Mouse (Mus musculus): Measurements from ENCODE around the gene Chrne. TPM values are rescaled to one million over a fixed set of nuclear protein-coding genes. Genes with fewer than 3 reads are reported as not detected.

Chrne gene
- total RNA-seq (2017): 0.37 TPM in 1 of 2 replicates, not detected in the other

- no peak for ATAC-seq (replicated peaks; ENCODE audit: low read depth, poor library complexity, severe bottlenecking)
Measured at GRCm38 (mm10) chr11:70619101-70619500, at the start of gene Chrne. Gene Chrne, minus strand, starts transcription at chr11:70619216.

DNA sequence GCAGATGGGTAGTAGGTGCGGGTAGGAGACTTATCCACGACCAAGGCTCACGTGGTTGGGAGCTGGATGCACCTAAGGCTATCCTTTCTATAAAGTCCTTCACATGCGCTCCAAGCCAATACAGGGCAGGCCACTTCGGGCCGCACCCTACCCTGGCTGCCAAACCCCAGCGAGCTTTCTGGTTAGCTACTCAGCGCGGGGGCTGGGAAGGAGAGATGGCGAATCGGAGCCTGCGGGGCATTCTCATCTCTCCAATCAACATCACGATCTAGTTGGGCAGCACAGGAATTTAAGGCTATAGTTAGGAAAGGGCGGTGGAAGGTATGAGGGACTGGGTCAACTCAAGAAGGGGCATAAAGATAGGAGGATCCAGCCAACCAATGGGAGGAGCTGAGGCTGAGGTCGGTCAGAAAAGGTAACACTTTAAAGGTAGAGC is 49.3 kb upstream of the Chrne start:
- ATAC-seq (replicated peaks; ENCODE audit: low read depth, poor library complexity, severe bottlenecking): peak; percentile 12; the same call in 1 of the 2 replicates

DNA sequence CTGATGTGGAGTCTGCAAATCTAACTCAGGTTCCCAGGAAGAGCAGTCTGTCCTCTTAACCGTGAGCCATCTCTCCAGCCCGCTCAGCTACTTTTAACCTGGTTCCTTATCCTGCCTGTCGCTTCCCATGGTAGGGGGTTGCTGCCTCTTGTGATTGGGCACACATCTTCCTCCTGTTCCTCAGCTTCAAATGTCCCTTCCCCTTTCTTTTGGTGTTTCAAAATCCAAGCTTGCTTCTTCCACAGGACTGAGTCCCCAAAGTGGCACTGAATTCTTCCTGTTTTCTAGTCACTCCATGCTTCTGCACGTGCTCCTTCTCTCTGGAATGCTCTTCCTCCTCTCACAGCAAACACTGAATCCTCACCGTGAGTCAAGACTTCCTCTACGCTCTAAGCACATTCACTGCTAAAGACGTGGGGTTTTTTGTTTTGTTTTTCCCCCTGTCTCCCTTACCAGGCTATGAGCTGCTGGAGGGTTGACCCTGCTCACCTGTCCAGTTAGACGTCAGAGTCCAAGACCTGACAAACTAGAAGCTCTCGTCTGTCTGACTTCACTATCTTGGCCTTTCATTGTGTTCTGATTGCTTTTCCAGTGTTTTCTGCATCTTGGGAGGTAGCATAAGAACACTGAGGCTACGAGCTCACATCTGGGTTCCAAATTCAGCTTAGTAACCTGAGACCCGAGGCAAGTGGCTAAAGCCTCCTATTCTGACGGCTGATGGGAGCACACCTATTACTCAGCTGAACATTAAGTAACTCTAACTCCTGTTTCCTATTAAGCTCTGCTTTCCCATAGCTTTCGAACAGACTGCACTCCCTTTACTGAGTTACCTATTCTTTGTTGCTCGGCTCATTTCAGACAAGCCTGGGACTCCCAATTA is 48.5 kb upstream of the Chrne start:
- ATAC-seq (replicated peaks; ENCODE audit: low read depth, poor library complexity, severe bottlenecking): no peak

DNA sequence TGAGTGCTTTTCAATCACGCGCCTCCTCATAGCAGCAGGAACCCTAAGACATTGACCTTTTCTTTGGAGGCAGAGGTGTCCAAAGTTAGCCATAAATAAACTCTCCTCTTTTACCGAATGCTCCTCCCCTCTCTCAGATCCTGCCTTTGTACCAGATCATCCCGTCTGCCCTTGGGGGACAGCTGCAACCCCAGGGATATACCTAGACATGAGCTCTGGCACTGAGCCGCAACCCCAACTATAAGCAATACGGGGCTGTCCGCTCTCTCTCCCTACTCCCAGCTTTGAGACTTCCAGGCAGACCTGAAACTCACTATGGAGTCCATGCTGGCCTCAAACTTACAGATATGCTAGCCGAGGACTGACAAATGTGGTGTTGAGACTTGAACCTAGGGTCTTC is 47.7 kb upstream of the Chrne start:
- ATAC-seq (replicated peaks; ENCODE audit: low read depth, poor library complexity, severe bottlenecking): no peak

- no peak for ATAC-seq (replicated peaks; ENCODE audit: low read depth, poor library complexity, severe bottlenecking)
Measured at GRCm38 (mm10) chr11:70664741-70665140, 45.7 kb upstream of the Chrne start.

DNA sequence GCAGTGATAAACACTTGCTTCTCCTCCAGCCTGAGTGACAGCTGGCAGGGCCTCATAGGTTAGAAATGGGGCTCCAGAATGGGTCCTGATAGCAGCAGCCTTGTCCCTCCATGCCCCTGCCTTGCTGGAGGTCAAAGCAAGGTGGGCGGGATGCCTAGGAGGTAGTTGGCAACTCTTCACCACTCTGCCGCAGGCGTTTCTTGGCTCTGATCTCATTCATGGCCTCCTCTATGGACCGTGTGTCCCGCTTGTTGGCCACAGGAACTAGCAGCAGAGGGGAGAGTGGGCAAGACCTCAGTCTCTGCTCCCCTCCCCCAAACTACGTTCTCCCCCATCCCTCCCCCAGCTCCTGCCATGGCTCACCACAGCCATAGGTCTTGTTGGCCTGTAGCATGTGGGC is 44.9 kb upstream of the Chrne start:
- ATAC-seq (replicated peaks; ENCODE audit: low read depth, poor library complexity, severe bottlenecking): no peak

- ATAC-seq (replicated peaks; ENCODE audit: low read depth, poor library complexity, severe bottlenecking): no peak
Measured at GRCm38 (mm10) chr11:70663101-70663500, 44.1 kb upstream of the Chrne start.

- no peak for ATAC-seq (replicated peaks; ENCODE audit: low read depth, poor library complexity, severe bottlenecking)
Measured at GRCm38 (mm10) chr11:70660571-70660970, 41.6 kb upstream of the Chrne start.

DNA sequence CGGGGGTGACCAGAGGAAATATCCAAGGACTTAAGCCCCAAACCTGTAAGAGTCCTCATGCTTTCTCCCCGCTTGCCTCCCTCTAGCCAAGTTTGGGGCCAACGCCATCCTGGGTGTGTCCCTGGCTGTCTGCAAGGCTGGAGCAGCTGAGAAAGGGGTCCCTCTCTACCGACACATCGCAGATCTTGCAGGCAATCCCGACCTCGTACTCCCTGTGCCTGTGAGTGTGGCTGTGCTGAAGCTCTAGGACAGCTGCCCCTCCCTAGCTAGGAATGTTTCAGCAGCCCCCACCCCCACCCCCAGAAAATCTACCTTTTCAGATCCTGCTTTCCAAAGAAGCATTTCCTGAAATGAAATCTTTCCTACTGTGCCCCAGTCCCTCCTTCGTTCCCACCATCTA is 39.9 kb upstream of the Chrne start:
- ATAC-seq (replicated peaks; ENCODE audit: low read depth, poor library complexity, severe bottlenecking): no peak

DNA sequence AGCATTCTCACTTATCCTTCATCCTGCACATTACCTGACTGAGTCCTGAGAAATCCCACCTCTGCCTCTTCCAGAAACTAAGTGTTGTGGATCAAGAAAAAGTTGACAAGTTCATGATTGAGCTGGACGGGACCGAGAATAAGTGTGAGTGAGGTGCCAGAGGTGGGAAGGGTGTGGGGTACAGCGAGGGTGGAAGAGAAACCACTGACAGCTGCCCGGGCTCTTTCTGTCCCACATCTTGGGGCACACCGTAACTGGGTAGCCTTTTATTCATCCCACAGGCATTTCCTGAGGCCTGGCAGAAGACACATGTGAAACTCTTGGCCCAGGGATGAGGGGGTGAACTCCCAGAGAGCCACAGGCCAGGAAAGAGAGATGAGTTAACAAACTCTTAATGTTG is 39.5 kb upstream of the Chrne start:
- no peak for ATAC-seq (replicated peaks; ENCODE audit: low read depth, poor library complexity, severe bottlenecking)

- ATAC-seq (replicated peaks; ENCODE audit: low read depth, poor library complexity, severe bottlenecking): no peak
Measured at GRCm38 (mm10) chr11:70657991-70658390, 39.0 kb upstream of the Chrne start.

DNA sequence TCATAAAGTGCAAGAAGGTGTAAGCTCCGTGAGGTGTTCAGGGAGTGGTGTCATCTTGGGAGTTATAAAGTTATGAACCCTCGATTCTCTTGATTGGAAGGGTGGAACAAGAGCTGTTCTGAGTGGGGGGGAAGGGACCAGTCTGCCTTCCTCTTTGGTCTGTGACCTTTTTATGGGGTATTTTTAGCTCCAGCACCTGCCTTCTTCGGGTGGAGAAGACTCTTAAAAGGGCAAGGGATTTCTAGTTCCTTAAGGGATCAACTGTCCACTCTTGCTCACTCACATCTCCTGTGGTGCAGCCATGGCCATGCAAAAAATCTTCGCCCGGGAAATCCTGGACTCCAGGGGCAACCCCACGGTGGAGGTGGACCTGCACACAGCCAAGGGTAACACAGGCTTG is 38.6 kb upstream of the Chrne start:
- ATAC-seq (replicated peaks; ENCODE audit: low read depth, poor library complexity, severe bottlenecking): no peak

GRCm38 (mm10) chr11:70656964-70657363 is 37.9 kb upstream of the Chrne start, which contains the start of gene Eno3:
Gene Eno3, plus strand, starts transcription at chr11:70657202.
- no peak for ATAC-seq (replicated peaks; ENCODE audit: low read depth, poor library complexity, severe bottlenecking)

DNA sequence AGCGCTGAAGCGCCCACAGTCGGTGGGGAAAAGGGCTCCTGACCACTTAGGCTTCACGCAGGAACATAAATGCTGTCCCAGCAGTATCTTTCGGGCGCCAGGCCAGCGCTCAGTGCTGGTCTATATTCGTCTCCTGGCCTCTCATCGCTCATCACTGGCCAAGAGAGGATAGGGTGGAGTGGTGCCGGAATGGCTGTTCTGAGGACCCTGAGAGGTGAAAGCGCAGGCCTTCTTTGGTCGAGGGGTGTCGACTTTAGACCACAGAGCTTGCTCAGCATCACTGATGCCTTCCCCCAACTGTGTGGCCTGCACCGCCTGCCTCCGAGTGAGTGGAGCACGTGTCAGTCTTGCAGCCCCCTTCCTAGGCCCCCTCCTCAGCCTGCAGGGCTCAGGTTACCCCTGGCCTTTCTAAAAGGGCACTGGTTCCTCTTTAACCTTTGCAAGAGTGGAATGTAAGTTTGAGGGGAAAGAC is 37.5 kb upstream of the Chrne start:
- no peak for ATAC-seq (replicated peaks; ENCODE audit: low read depth, poor library complexity, severe bottlenecking)

DNA sequence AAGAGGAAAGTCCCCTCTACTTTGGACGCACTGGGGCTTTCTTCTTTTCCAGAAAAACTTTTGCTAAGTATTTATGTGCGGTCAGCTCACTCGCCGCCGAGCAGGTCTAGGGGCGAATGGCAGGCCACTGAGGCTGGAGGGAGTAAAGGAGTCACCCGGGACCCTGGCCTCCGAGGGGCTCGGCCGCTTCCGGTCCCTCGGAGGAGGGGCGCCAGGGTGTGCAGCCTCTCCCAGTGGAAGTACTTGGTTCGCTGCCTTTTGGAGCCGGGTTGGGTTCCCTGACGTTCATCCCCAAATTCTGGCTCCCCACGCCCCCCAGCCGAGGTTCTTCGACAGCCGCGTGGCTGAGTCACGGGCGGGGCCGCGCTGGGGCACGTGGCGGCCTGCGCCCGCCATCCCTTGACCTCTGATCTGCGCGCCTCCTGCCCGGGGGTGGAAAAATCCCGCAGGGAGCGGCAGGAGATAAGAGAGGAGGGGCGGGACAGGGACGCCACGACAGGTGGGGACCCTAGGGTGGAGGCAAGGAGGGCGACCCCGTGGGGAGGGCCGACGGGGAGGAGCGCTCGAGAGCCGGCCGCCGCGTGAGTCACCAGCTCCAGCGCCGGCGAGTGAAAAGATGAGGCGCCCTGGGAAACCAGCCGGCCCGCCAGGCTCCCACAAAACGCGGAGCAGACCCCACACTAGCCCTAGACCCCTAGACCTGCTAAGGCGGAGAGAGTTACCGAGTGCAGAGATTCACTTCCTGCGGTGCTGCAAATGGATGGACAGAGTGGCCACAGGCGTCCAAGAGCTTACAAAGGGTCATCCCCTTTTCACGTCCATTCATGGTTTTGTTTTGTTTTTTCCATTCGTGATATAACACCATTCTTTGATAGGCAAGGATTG is 36.8 kb upstream of the Chrne start:
- no peak for ATAC-seq (replicated peaks; ENCODE audit: low read depth, poor library complexity, severe bottlenecking)

- ATAC-seq (replicated peaks; ENCODE audit: low read depth, poor library complexity, severe bottlenecking): peak; percentile 23
Measured at GRCm38 (mm10) chr11:70654923-70655570, 36.0 kb upstream of the Chrne start.

DNA sequence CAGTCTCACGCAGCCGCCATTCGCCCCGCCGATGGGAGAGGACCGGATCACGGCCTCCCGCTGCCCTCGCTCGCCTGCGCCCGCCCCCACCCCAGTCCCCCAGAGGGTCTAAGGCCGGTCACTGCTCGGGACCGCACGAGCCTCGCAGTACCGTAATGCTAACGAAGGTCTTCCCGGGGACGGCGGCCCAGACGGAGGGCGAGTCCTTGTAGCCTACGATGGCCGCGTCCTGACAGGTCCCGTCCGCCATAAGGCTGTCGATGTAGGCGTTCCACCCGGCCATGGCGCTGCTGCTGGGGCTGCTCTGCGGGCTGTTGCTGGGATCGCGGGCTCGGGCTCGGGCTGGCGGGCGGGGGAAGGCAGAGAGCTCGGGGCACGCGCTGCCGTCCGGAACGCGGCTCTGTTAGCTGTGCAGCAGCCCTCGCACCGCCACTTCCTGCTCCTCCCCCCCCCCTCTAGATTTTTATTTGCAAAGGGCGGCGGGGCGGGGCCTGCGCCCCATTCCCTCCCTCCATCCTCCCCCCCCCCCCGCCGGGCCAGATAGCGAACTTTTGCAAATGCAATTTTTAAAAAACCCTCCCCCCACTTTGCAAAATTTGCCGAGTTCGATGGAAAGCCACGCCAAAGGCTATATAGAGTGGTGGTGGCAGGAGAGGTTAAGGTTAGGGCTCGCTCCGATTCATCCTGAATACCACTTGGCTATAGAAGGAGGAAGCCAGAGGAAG is 35.3 kb upstream of the Chrne start, which contains the start of gene Pfn1:
Pfn1 (minus strand) TSS at position 447 of the 725 bp plus-strand sequence.
- peak; percentile 19 for ATAC-seq (replicated peaks; ENCODE audit: low read depth, poor library complexity, severe bottlenecking)

DNA sequence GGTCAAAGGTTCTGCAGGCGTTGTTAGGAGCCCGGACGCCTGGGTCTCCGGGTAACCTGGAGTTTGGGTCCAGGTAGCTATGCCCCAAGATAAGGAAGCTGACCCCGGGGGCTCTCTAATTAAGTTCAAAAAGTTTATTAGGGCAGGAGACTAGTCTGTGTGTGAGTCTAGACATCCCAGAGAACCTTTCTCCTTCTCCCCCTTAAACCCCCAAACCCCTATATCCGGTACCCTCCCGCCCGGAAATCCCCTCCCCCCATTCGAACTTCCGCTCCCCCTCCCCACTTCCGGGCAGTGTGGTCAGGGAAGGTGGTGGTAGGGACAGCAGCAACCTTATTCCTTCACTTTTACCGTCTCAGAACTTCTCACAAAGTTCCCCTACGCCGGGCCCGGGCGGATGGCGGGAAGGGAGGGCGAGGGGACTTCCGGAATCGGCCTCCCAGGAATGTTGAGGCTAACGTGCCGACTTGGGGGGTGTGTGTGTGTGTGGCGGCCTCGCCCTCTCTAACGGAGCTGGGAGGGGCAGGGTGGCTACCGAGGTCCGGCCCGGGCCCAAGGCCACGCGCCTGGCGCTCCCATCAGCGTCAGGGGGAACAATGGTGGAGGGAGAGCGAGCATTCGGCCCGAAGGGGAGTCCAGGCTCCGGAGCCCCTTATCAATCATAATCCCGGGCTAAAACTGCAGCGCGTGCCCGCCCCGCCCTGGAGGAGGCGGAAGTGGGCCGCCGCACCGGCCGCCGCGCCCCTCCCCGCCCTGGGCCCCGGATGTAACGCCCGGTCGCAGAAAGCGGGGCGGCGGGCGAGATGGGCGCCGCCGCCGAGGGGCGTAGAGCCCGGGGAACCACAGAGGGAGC is 34.6 kb upstream of the Chrne start:
- ATAC-seq (replicated peaks; ENCODE audit: low read depth, poor library complexity, severe bottlenecking): no peak

Data from common myeloid progenitor, adult 5-6 weeks (primary cell).